Mouse (Mus musculus) neutrophil, adult 65 days (primary cell): ENCODE data around the gene Olfr308. TPM values are rescaled to one million over a fixed set of nuclear protein-coding genes. Genes with fewer than 3 reads are reported as not detected.

Experiments
- total RNA-seq: library from RNA; stranded (reverse); gene quantifications from 2 replicates; pipeline ENCODE4 v1.2.4, GENCODE M21; 2023

The Olfr308 gene
- total RNA-seq: not detected in 2 replicates

DNA sequence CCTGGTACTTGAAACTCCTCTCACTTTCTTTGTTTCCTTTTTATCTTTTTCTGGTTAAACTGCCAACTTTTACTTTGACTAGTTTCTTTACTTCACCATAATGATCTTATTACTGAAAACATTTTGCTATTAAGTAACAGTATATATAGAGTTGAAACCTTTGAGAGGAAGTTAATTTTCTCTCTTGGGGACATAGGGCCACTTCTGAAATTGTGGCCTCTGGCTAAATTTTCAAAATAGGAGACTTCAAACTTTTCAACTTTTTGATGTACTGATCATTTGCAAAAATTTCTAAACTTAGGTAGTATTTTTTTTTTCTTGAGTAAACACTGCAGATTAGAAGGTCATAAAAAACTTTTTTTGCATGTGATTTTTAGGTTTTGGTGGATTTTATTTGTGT, at the start of gene Olfr308:
Gene Olfr308 (minus strand): TSS at position 101 of the 400 bp plus-strand sequence.

DNA sequence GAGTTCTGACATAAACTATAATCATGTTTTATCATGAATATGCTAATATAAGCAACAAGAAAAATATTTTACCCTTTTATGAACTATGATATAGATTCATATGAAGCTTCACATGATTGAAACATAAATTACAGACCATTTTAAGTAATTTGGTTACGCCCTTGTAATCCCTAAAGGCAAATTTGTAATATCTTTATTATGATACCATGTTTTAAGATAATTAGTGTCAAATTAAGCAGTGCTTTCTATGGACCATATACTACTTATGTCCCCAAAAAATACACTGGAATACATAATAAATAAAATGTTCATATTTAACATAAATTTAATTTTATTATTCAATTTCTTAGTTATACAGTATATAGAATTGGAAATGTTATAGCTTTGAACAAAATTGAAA, 41.4 kb upstream of the Olfr308 start, which contains the start of gene Olfr305:
Gene Olfr305 (minus strand): TSS at position 101 of the 400 bp plus-strand sequence.

DNA sequence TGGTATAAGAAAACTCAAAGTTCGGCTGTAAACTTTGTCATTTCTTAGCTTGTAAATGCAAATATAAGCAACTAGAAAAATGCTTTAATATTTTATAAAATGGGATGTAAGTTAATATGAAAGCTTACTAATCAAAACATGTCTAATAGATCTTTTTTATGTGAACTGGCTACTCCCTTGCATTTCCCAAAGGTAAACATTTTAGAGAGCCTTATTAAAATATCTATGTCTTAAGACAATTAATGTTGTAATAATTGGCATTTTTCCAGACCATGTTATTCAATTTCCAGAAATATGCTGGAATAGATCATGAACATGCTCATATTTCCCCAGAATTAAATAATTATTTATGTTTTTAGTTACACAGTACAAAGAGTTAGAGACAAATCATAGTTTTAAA, 12.1 kb upstream of the Olfr308 start, which contains the start of gene Olfr307:
Gene Olfr307 (minus strand): TSS at position 101 of the 400 bp plus-strand sequence.

DNA sequence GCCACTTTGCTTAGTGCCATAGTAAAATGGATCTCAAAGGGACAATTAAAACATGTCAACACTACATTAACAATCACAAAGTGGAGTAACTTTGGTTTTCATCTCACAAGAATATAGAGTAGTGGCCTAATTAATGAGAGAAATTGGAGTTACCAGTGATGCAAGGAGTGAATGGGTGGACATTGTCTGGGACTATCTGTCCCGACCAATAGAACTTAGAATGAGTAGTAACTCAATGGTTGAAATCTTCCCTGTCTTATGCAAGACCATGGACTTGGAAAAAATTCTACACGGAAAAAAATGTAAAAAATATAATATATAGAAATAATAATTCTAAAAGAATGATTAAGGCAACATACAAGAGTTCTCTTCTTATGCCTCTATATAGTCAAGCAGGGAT, 11.8 kb downstream of the Olfr308 start, which contains the start of gene Olfr309:
Gene Olfr309 (minus strand): TSS at position 101 of the 400 bp plus-strand sequence.

DNA sequence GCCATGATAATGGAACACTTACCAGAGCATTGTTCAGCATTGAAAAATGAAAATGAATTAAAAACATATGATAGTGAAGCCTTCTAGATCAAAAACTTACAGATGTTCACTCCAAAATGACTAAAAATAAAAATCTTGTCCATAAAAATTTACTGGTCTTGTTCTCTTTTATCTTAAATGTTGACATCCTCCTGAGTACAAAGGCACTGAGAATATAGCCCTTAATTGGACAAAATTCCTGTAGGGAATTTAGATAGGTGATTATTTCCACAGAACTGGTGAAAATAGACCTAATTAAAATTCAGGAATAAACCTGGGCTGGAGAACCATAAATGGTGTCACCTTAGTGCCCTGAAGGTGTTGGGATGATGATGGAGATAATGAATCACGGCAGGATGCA, 48.4 kb downstream of the Olfr308 start, which contains the start of gene Olfr310:
Gene Olfr310 (minus strand): TSS at position 101 of the 400 bp plus-strand sequence.

Other genes with a start within 250 kb of the Olfr308 start
- not detected in 2 replicates for gene Vmn2r75, start 153.9 kb downstream of the Olfr308 start, total RNA-seq
- not detected in 2 replicates for gene Vmn2r76, start 79.3 kb downstream of the Olfr308 start, total RNA-seq
- not detected in 2 replicates for gene Olfr310, start 48.5 kb downstream of the Olfr308 start, total RNA-seq
- not detected in 2 replicates for gene Olfr309, start 11.9 kb downstream of the Olfr308 start, total RNA-seq
- not detected in 2 replicates for gene Olfr307, start 12.0 kb upstream of the Olfr308 start, total RNA-seq
- not detected in 2 replicates for gene Olfr305, start 41.3 kb upstream of the Olfr308 start, total RNA-seq
- not detected in 2 replicates for gene Olfr304, start 61.0 kb upstream of the Olfr308 start, total RNA-seq
- gene Olfr303, start 72.2 kb upstream of the Olfr308 start, total RNA-seq: not detected in 2 replicates
- not detected in 2 replicates for gene Olfr301, start 78.2 kb upstream of the Olfr308 start, total RNA-seq
- not detected in 2 replicates for gene Olfr299, start 134.3 kb upstream of the Olfr308 start, total RNA-seq
- not detected in 2 replicates for gene Olfr298, start 166.9 kb upstream of the Olfr308 start, total RNA-seq
- not detected in 2 replicates for gene Olfr297, start 194.3 kb upstream of the Olfr308 start, total RNA-seq